Mouse (Mus musculus) frontal cortex, postnatal 14 days (tissue): Measurements from ENCODE around the gene Hist1h2bb.

Source experiments
- DNase-seq, 2 experiments: peaks; one replicate each; pipeline ENCODE4 v3.0.0; 2022; ENCODE audit warnings: low spot score in 2 of 2

The Hist1h2bb gene

GRCm38 (mm10) chr13:23728472-23729191 lies 17.9 kb upstream of the Hist1h2bb start:
- no peak for DNase-seq

DNA sequence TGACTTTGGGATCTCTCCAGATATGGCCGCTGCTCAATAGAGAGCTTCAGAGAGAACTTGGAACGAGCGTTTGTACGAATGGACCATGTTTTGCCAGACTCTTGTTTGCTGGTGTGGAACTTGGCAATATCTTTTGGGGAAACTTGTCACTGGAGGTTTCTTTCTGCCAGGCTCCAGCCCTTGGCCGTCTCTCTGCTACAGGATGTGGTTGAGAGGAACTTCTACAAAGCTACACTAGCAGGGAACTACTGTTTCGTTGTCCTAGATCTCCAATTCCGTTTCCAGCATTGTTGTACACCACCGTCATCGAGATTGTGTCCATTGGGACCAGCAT lies 17.4 kb upstream of the Hist1h2bb start:
- DNase-seq = no peak

GRCm38 (mm10) chr13:23729706-23730105 lies 16.8 kb upstream of the Hist1h2bb start:
- DNase-seq = no peak

GRCm38 (mm10) chr13:23730479-23730878 lies 16.1 kb upstream of the Hist1h2bb start:
- no peak for DNase-seq

DNA sequence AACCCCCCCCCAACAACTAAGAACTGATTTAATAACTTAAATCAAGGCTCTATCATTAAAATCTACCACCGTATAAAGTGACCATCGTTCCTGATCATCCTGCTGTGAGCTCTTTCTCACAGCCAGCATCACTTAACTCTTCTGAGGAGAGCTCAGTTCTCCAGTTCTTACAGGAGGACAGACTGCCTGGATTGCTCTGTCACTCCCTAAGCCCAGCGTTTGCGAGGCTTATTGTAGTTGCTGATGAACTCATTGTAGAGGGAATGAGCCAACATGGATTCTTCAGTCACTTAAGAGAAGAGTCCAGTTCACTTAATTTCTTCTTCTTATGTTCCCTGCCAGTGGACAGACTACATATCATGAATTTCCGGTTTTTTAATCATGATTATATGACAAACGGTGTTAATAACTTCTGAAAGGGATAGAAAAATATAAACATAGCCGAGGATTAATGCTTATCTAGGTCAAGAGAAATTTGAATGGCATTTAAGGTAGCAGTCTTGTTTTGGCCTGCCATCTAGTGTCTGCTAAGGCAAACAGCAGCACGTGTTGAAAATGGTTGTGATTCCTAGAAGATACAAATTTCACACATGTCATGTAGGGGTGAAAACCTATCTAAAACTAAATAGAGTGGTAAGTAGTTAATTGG lies 14.3 kb upstream of the Hist1h2bb start:
- DNase-seq = no peak

GRCm38 (mm10) chr13:23737091-23737490 lies 9.4 kb upstream of the Hist1h2bb start:
- DNase-seq = no peak

DNA sequence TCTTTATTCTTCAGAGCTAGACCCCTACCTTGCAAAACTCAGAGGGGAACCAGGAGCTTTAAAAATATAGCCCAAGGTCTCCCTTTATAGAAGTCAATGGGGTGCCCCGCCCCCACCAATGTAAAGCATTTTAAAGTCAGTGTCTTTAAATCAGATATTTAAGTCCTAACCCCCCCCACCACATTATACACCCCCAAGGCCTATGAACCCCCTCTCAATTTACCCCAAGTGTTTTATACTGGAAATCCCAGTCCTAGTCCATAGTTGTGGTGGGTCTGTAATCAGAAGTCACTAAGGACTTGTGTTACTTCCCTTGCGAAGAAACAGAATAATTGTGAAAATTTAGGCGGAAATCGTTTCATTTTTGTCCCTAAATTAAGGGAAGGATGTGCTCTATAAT lies 8.5 kb upstream of the Hist1h2bb start:
- no peak for DNase-seq

GRCm38 (mm10) chr13:23738677-23739068 lies 7.9 kb upstream of the Hist1h2bb start, which contains the start of gene Hist1h1c:
TSS of gene Hist1h1c (plus strand) at chr13:23738808.
- DNase-seq = peak; percentile 86 to 89

GRCm38 (mm10) chr13:23739069-23739921 lies 7.2 kb upstream of the Hist1h2bb start:
- DNase-seq = peak; percentile 90 to 92

DNA sequence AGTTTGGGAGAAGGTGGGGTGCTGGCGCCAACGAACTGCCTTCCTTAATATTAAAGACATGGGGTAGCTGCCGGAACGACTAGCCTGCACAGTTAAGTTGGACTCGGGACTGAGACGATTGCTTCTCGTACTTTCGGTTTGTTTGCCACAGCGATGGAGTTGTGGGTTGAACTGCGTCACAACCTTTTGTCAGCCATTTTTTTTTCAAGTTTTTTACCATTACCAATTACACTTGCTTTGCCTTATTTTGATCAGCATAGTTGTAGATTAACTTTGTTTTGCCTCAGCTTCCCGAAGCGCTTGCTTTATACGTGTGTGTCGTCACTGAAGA lies 6.6 kb upstream of the Hist1h2bb start:
- DNase-seq = no peak

GRCm38 (mm10) chr13:23740256-23740840 lies 6.2 kb upstream of the Hist1h2bb start:
- no peak for DNase-seq

DNA sequence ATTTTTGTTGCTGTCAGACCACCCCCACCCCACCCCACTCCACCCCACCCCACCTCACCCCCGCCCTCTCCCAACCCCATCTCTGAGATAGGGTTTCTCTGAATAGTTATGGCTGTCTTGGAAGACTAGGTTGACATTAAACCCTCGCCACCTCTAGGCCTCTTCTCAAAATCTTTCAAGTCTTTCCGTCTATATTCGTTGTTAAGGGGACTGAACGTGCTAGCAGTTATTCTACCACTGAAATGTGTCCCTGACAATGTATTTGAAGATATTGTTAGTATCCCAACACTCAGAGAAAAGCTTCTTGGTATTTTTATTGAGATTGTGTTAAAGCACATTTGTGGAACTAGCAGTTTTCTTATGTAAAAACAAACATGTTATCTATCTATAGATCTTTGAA lies 5.6 kb upstream of the Hist1h2bb start:
- no peak for DNase-seq

- DNase-seq = no peak
Observed at GRCm38 (mm10) chr13:23742007-23742406, 4.5 kb upstream of the Hist1h2bb start.

GRCm38 (mm10) chr13:23743215-23743614 lies 3.3 kb upstream of the Hist1h2bb start:
- no peak for DNase-seq

- no peak for DNase-seq
Observed at GRCm38 (mm10) chr13:23743963-23744362, 2.6 kb upstream of the Hist1h2bb start.

- DNase-seq = no peak
Observed at GRCm38 (mm10) chr13:23744421-23745380, 1.8 kb upstream of the Hist1h2bb start.

DNA sequence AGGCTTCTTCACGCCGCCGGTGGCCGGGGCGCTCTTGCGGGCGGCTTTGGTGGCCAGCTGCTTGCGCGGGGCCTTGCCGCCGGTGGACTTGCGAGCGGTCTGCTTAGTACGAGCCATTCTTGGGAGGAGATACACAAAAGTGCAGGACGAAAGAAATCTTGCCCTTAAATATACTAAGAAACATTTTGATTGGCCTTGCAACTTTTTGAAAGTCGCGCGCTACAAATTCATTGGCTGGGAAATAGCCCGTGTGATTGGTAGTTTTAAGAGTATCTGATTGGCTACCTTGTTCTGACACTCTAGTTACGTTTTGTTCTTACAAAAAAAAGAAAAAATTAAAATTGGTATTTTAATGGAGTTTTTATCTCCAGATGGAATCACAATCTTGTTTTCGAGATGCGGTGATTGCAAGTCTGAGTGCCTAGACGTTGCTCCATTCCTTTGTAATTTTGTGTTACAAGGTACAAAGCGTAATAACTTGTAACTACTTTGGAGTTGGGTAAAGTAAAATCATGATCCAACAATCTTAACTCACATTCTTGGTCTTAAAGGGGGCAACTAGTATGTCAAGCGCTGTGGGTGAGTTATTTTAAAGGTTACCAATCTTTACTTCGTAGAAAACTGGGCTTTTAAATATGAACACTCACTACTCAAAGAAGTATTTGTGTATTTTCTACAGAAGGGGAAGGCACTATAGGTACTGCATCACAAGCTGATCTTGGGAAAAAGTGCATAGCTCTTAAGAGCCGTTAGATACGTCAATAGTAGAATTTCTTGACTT lies 963 bp upstream of the Hist1h2bb start, which contains the start of gene Hist1h3c:
Hist1h3c (minus strand) TSS at position 222 of the 781 bp plus-strand sequence.
- peak; percentile 75 to 82 for DNase-seq

DNA sequence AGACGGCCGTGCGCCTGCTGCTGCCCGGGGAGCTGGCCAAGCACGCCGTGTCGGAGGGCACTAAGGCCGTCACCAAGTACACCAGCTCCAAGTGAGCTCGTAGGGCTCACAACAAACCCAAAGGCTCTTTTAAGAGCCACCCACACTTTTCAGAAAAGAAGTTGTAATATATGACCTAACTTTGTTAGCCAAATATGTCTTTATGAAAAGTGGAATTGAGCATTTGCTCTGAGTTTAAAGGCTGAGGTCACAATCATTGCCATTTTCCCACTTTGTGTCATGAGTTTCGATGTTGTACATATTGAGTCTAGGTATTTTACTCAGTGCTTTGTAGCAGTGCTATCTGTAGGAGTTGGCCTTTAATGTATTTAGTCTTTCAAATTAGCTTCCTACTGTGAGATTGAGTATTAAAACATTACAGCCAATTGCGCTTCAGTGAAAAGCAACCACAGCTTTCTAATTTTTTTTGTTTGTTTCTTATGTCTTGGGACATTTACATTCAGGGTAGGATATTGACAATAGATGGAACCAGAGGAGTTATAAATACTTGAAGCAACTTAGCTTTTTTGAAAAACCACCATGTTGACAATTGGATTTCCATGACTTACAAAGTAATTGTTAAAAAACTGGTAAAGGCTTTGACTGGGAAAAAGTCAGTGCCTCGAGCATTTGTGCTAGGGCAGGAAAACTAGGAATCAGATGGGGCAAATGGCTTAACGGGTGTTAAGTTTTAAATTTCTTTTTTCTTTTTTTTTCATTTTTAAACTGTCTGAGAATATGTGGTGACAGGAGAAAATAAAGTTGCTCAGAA lies 752 bp downstream of the Hist1h2bb start:
- DNase-seq = no peak

DNA sequence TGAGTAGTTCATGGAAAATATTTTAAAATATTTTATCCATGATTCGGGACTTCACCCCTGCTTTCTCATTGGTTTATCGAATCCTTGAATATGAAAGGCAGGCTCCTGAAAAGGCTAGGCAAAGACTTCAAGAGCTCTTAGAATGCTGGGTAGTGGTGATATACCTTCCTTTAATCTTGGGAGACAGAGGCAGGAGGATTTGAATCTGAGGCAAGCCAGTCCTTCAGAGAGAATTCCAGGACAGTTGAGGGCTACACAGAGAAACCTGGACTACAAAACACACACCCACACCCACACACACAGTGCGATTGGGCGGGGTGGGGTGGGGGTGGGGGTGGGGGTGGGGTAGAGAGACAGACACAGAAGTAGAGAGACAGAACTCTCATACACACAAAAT lies 1.4 kb downstream of the Hist1h2bb start:
- DNase-seq = no peak
